Mouse (Mus musculus): ENCODE data around the gene Osbpl8. TPM values are rescaled to one million over a fixed set of nuclear protein-coding genes. Genes with fewer than 3 reads are reported as not detected.

Gene Osbpl8
- polyA plus RNA-seq, 1 experiment from 2014 or later, result 20.5 TPM

DNA sequence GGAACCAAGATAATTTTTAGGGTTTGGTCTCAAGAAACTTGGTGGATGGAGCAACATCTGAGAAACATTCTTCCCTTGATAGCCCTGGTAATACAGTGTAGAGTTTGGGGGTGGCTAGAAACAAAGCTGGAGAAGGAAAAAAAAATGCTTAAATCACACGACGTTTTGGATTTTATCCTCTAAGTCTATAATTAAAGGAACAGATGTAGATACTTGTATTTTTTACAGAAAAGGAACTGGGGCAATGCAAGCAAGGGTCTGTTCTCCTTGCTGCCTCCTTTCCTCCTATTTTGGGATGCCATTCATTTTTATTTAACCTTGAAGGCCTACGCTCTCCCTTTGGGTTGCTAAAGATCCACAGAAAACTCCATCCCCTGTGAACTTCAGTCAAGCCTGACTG lies 151.4 kb downstream of the Osbpl8 start:
- no peak for ATAC-seq (replicated peaks; ENCODE audit: insufficient number of reproducible peaks, low FRiP score, low TSS enrichment)

GRCm38 (mm10) chr10:111318021-111318420 lies 153.5 kb downstream of the Osbpl8 start:
- Histone ChIP-seq H3K9ac (ENCODE audit: low read depth, low read length) (no peak overlapping the region), H3K4me3 (ENCODE audit: low read depth, low read length) (no peak overlapping the region), H3K4me2 (no peak overlapping the region), H3K9me3 (replicated peaks; ENCODE audit: control insufficient read depth, low read length) (no peaks in the 10 kb centered on the region), H3K36me3 (ENCODE audit: control insufficient read depth, insufficient read depth, low read length) (no peaks in the 10 kb centered on the region), H3K27me3 (ENCODE audit: control insufficient read depth, insufficient read depth, low read length) (no peaks in the 10 kb centered on the region), H3K4me1 (ENCODE audit: control insufficient read depth, insufficient read depth, low read length) (0 out of 2 replicates have a peak, but pooled peaks cover 4% of the 10 kb centered on the region), H3K27ac (ENCODE audit: low read depth, low read length) (no peak overlapping the region)
- no peak for ATAC-seq (replicated peaks; ENCODE audit: insufficient number of reproducible peaks, low FRiP score, low TSS enrichment)
- WGBS (ENCODE audit: insufficient replicate concordance), result 71% methylated on average over 3 of the region's 3 CpGs

More for the DNA sequence above, 151.4 kb downstream of the Osbpl8 start:
- no peaks in the 10 kb centered on the region for H3K36me3 ChIP-seq (ENCODE audit: control insufficient read depth, insufficient read depth, low read length)
- no peaks in the 10 kb centered on the region for H3K27me3 ChIP-seq (ENCODE audit: control insufficient read depth, insufficient read depth, low read length)
- H3K4me1 ChIP-seq (ENCODE audit: control insufficient read depth, insufficient read depth, low read length), result 0 out of 2 replicates have a peak, but pooled peaks cover 4% of the 10 kb centered on the region
- no peak overlapping the region for H3K9ac ChIP-seq (ENCODE audit: low read depth, low read length)
- WGBS (ENCODE audit: insufficient replicate concordance), result 76% methylated on average over 3 of the region's 3 CpGs
- no peak overlapping the region for H3K4me3 ChIP-seq (ENCODE audit: low read depth, low read length)
- H3K4me2 ChIP-seq, result no peak overlapping the region
- no peaks in the 10 kb centered on the region for H3K9me3 ChIP-seq (replicated peaks; ENCODE audit: control insufficient read depth, low read length)
- H3K27ac ChIP-seq (ENCODE audit: low read depth, low read length), result no peak overlapping the region

DNA sequence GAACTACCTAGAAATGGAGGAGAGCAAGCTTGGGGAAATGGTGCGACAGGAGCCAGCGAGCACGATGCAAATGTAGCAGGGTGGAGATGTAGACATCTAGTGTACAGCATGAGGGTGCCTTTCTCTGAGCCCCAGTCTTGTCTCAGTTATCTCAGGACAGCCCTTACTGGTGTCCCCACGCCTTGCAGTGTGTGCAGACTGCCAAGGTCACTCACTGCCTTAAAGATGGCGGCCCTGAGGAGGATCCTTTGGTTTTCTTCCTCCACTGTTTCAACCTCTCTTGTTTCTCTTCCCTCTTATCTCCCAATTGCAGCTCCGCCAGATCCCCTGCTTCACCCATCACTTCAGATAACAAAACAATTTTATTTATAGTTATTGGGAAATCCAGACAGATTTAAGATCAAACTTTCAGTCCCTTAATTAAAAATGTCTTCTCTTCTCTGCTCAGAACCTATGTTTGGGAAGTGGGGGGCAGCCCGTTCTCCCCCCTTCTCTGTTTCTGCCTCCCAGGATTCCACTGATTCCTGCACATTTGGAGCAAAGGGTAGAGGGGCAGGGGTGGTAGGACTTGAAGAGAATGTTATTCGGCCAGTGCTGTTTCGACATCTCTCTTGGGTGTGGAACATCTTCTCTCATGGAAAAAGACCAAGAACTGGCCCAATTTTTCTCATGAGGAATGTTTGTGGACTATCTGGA lies 154.4 kb downstream of the Osbpl8 start:
- no peaks in the 10 kb centered on the region for H3K4me1 ChIP-seq (ENCODE audit: control insufficient read depth, insufficient read depth, low read length)
- H3K4me2 ChIP-seq, result no peak overlapping the region
- H3K9ac ChIP-seq (ENCODE audit: low read depth, low read length), result no peak overlapping the region
- no peaks in the 10 kb centered on the region for H3K27me3 ChIP-seq (ENCODE audit: control insufficient read depth, insufficient read depth, low read length)
- ATAC-seq (replicated peaks; ENCODE audit: insufficient number of reproducible peaks, low FRiP score, low TSS enrichment), result no peak
- WGBS (ENCODE audit: insufficient replicate concordance), result 80% methylated on average over 9 of the region's 9 CpGs
- no peak overlapping the region for H3K4me3 ChIP-seq (ENCODE audit: low read depth, low read length)
- no peaks in the 10 kb centered on the region for H3K9me3 ChIP-seq (replicated peaks; ENCODE audit: control insufficient read depth, low read length)
- H3K36me3 ChIP-seq (ENCODE audit: control insufficient read depth, insufficient read depth, low read length), result no peaks in the 10 kb centered on the region
- no peak overlapping the region for H3K27ac ChIP-seq (ENCODE audit: low read depth, low read length)

GRCm38 (mm10) chr10:111320579-111320978 lies 156.0 kb downstream of the Osbpl8 start:
- Histone ChIP-seq H3K4me2 (no peak overlapping the region), H3K27ac (ENCODE audit: low read depth, low read length) (no peak overlapping the region), H3K9me3 (replicated peaks; ENCODE audit: control insufficient read depth, low read length) (no peaks in the 10 kb centered on the region), H3K36me3 (ENCODE audit: control insufficient read depth, insufficient read depth, low read length) (no peaks in the 10 kb centered on the region), H3K9ac (ENCODE audit: low read depth, low read length) (no peak overlapping the region), H3K4me3 (ENCODE audit: low read depth, low read length) (no peak overlapping the region), H3K27me3 (ENCODE audit: control insufficient read depth, insufficient read depth, low read length) (no peaks in the 10 kb centered on the region), H3K4me1 (ENCODE audit: control insufficient read depth, insufficient read depth, low read length) (no peaks in the 10 kb centered on the region)
- no peak for ATAC-seq (replicated peaks; ENCODE audit: insufficient number of reproducible peaks, low FRiP score, low TSS enrichment)

GRCm38 (mm10) chr10:111327957-111328356 lies 163.4 kb downstream of the Osbpl8 start:
- WGBS (ENCODE audit: insufficient replicate concordance), result 79% methylated on average over 4 of the region's 4 CpGs
- ATAC-seq (replicated peaks; ENCODE audit: insufficient number of reproducible peaks, low FRiP score, low TSS enrichment), result no peak

DNA sequence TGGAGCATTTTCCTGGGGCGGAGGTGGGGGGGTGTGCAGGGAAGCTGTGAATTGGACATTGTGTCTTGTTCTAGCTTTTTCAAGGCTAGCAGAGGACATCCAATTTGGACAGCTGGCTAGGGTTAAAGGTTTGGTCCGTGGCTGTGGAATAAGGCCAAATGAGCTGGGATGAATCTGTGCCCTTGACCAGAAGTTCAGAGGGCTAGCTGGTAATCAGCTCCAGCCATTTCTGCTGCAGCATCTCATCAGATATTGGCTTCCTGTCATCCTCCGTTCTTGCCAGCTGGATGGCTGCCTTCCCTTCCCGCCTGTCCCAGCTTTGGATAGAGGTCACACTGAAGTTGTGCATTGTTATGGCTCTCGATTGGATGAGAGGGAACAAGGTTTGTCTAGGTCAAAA lies 164.8 kb downstream of the Osbpl8 start:
- Histone ChIP-seq H3K4me3 (ENCODE audit: low read depth, low read length) (no peak overlapping the region), H3K27me3 (ENCODE audit: control insufficient read depth, insufficient read depth, low read length) (no peaks in the 10 kb centered on the region), H3K4me2 (no peak overlapping the region), H3K9ac (ENCODE audit: low read depth, low read length) (no peak overlapping the region), H3K4me1 (ENCODE audit: control insufficient read depth, insufficient read depth, low read length) (no peaks in the 10 kb centered on the region), H3K36me3 (ENCODE audit: control insufficient read depth, insufficient read depth, low read length) (no peaks in the 10 kb centered on the region), H3K9me3 (replicated peaks; ENCODE audit: control insufficient read depth, low read length) (no peaks in the 10 kb centered on the region), H3K27ac (ENCODE audit: low read depth, low read length) (no peak overlapping the region)
- WGBS (ENCODE audit: insufficient replicate concordance), result 70% methylated on average over 5 of the region's 5 CpGs
- no peak for ATAC-seq (replicated peaks; ENCODE audit: insufficient number of reproducible peaks, low FRiP score, low TSS enrichment)

More at GRCm38 (mm10) chr10:111327957-111328356, 163.4 kb downstream of the Osbpl8 start:
- Histone ChIP-seq H3K27ac (ENCODE audit: low read depth, low read length) (no peak overlapping the region), H3K9ac (ENCODE audit: low read depth, low read length) (no peak overlapping the region), H3K36me3 (ENCODE audit: control insufficient read depth, insufficient read depth, low read length) (no peaks in the 10 kb centered on the region), H3K4me3 (ENCODE audit: low read depth, low read length) (no peak overlapping the region), H3K27me3 (ENCODE audit: control insufficient read depth, insufficient read depth, low read length) (no peaks in the 10 kb centered on the region), H3K4me2 (no peak overlapping the region), H3K4me1 (ENCODE audit: control insufficient read depth, insufficient read depth, low read length) (no peaks in the 10 kb centered on the region), H3K9me3 (replicated peaks; ENCODE audit: control insufficient read depth, low read length) (no peaks in the 10 kb centered on the region)

- H3K9ac ChIP-seq (ENCODE audit: low read depth, low read length), result no peak overlapping the region
- no peaks in the 10 kb centered on the region for H3K27me3 ChIP-seq (ENCODE audit: control insufficient read depth, insufficient read depth, low read length)
- no peak overlapping the region for H3K27ac ChIP-seq (ENCODE audit: low read depth, low read length)
- WGBS (ENCODE audit: insufficient replicate concordance), result 89% methylated on average over 2 of the region's 2 CpGs
- no peak for ATAC-seq (replicated peaks; ENCODE audit: insufficient number of reproducible peaks, low FRiP score, low TSS enrichment)
- H3K4me2 ChIP-seq, result no peak overlapping the region
- no peaks in the 10 kb centered on the region for H3K9me3 ChIP-seq (replicated peaks; ENCODE audit: control insufficient read depth, low read length)
- H3K4me3 ChIP-seq (ENCODE audit: low read depth, low read length), result no peak overlapping the region
- H3K36me3 ChIP-seq (ENCODE audit: control insufficient read depth, insufficient read depth, low read length), result no peaks in the 10 kb centered on the region
- no peaks in the 10 kb centered on the region; the same call in none of the 2 replicates for H3K4me1 ChIP-seq (ENCODE audit: control insufficient read depth, insufficient read depth, low read length)
Observed at GRCm38 (mm10) chr10:111334902-111335301, 170.3 kb downstream of the Osbpl8 start.

- WGBS (ENCODE audit: insufficient replicate concordance), result 17% methylated on average over 29 of the region's 29 CpGs
- ATAC-seq (replicated peaks; ENCODE audit: insufficient number of reproducible peaks, low FRiP score, low TSS enrichment), result no peak
Observed at GRCm38 (mm10) chr10:111335517-111336352, 171.2 kb downstream of the Osbpl8 start.

More at GRCm38 (mm10) chr10:111335517-111336352, 171.2 kb downstream of the Osbpl8 start:
- no peaks in the 10 kb centered on the region; the same call in none of the 2 replicates for H3K4me1 ChIP-seq (ENCODE audit: control insufficient read depth, insufficient read depth, low read length)
- H3K9ac ChIP-seq (ENCODE audit: low read depth, low read length), result 0 out of 2 replicates have a peak overlapping the region, but pooled peaks have one; percentile 34
- H3K27ac ChIP-seq (ENCODE audit: low read depth, low read length), result no peak overlapping the region
- H3K9me3 ChIP-seq (replicated peaks; ENCODE audit: control insufficient read depth, low read length), result no peaks in the 10 kb centered on the region
- H3K36me3 ChIP-seq (ENCODE audit: control insufficient read depth, insufficient read depth, low read length), result no peaks in the 10 kb centered on the region
- H3K4me2 ChIP-seq, result peak overlapping the region; percentile 65
- H3K4me3 ChIP-seq (ENCODE audit: low read depth, low read length), result peak overlapping the region; percentile 32
- H3K27me3 ChIP-seq (ENCODE audit: control insufficient read depth, insufficient read depth, low read length), result no peaks in the 10 kb centered on the region

All from heart, embryonic 11.5 days (tissue).